Mouse (Mus musculus): ENCODE results near the gene Zfp869. TPM values are rescaled to one million over a fixed set of nuclear protein-coding genes. Genes with fewer than 3 reads are reported as not detected.

The Zfp869 gene
- polyA plus RNA-seq (2014; fragmentation: Illumina TruSeq; extraction: RNeasy Lipid Tissue Mini Kit (QIAGEN cat#74804); ENCODE audit: low read depth, low replicate concordance): 53.4 TPM

GRCm38 (mm10) chr8:69710624-69711023 lies at the start of gene Zfp869:
TSS of gene Zfp869 (minus strand) at chr8:69710724.

GRCm38 (mm10) chr8:69749544-69750454 lies 39.3 kb upstream of the Zfp869 start, which contains the start of gene Zfp963:
TSS of gene Zfp963 (minus strand) at chr8:69749970.

Other genes starting within 250 kb of the Zfp869 start
- not detected for gene Gm7697, start 187.7 kb downstream of the Zfp869 start, polyA plus RNA-seq (2014; fragmentation: Illumina TruSeq; extraction: RNeasy Lipid Tissue Mini Kit (QIAGEN cat#74804); ENCODE audit: low read depth, low replicate concordance)
- gene Zfp868, start 85.2 kb downstream of the Zfp869 start, polyA plus RNA-seq (2014; fragmentation: Illumina TruSeq; extraction: RNeasy Lipid Tissue Mini Kit (QIAGEN cat#74804); ENCODE audit: low read depth, low replicate concordance): 40.5 TPM
- gene Zfp964, start 56.2 kb downstream of the Zfp869 start, polyA plus RNA-seq (2014; fragmentation: Illumina TruSeq; extraction: RNeasy Lipid Tissue Mini Kit (QIAGEN cat#74804); ENCODE audit: low read depth, low replicate concordance): 8.5 TPM
- 12.6 TPM for gene Zfp963, start 39.2 kb upstream of the Zfp869 start, polyA plus RNA-seq (2014; fragmentation: Illumina TruSeq; extraction: RNeasy Lipid Tissue Mini Kit (QIAGEN cat#74804); ENCODE audit: low read depth, low replicate concordance)
- not detected for gene Gm20422, start 64.2 kb upstream of the Zfp869 start, polyA plus RNA-seq (2014; fragmentation: Illumina TruSeq; extraction: RNeasy Lipid Tissue Mini Kit (QIAGEN cat#74804); ENCODE audit: low read depth, low replicate concordance)
- gene Atp13a1, start 80.4 kb upstream of the Zfp869 start, polyA plus RNA-seq (2014; fragmentation: Illumina TruSeq; extraction: RNeasy Lipid Tissue Mini Kit (QIAGEN cat#74804); ENCODE audit: low read depth, low replicate concordance): 1.6 TPM
- gene Zfp866, start 80.5 kb upstream of the Zfp869 start, polyA plus RNA-seq (2014; fragmentation: Illumina TruSeq; extraction: RNeasy Lipid Tissue Mini Kit (QIAGEN cat#74804); ENCODE audit: low read depth, low replicate concordance): 35.9 TPM
- gene Gmip, start 98.0 kb upstream of the Zfp869 start, polyA plus RNA-seq (2014; fragmentation: Illumina TruSeq; extraction: RNeasy Lipid Tissue Mini Kit (QIAGEN cat#74804); ENCODE audit: low read depth, low replicate concordance): 1.5 TPM
- 2.6 TPM for gene Lpar2, start 111.7 kb upstream of the Zfp869 start, polyA plus RNA-seq (2014; fragmentation: Illumina TruSeq; extraction: RNeasy Lipid Tissue Mini Kit (QIAGEN cat#74804); ENCODE audit: low read depth, low replicate concordance)
- gene Pbx4, start 121.8 kb upstream of the Zfp869 start, polyA plus RNA-seq (2014; fragmentation: Illumina TruSeq; extraction: RNeasy Lipid Tissue Mini Kit (QIAGEN cat#74804); ENCODE audit: low read depth, low replicate concordance): not detected
- not detected for gene Cilp2, start 177.0 kb upstream of the Zfp869 start, polyA plus RNA-seq (2014; fragmentation: Illumina TruSeq; extraction: RNeasy Lipid Tissue Mini Kit (QIAGEN cat#74804); ENCODE audit: low read depth, low replicate concordance)
- gene Tssk6, start 191.5 kb upstream of the Zfp869 start, polyA plus RNA-seq (2014; fragmentation: Illumina TruSeq; extraction: RNeasy Lipid Tissue Mini Kit (QIAGEN cat#74804); ENCODE audit: low read depth, low replicate concordance): not detected
- 1.2 TPM for gene Ndufa13, start 191.8 kb upstream of the Zfp869 start, polyA plus RNA-seq (2014; fragmentation: Illumina TruSeq; extraction: RNeasy Lipid Tissue Mini Kit (QIAGEN cat#74804); ENCODE audit: low read depth, low replicate concordance)
- gene Yjefn3, start 192.0 kb upstream of the Zfp869 start, polyA plus RNA-seq (2014; fragmentation: Illumina TruSeq; extraction: RNeasy Lipid Tissue Mini Kit (QIAGEN cat#74804); ENCODE audit: low read depth, low replicate concordance): not detected

All from kidney, adult 10 weeks (tissue).